Mouse (Mus musculus): ENCODE results near the gene Grhl1. TPM values are rescaled to one million over a fixed set of nuclear protein-coding genes. Genes with fewer than 3 reads are reported as not detected.
"Not testable (repeated sequence)": the region's sequence is repeated elsewhere in the genome, so short reads cannot be mapped to it uniquely, and the experiment has no call there.

The Grhl1 gene
- polyA plus RNA-seq (2015; fragmentation: Nextera tagmentation; extraction: Ambion mirVana): 1.2 and 1.8 TPM in 2 replicates

- WGBS: 4% methylated on average over 35 of the region's 64 CpGs
Measured at GRCm38 (mm10) chr12:24571523-24572392, at the start of gene Grhl1. Grhl1 (plus strand) TSS chr12:24572283.

DNA sequence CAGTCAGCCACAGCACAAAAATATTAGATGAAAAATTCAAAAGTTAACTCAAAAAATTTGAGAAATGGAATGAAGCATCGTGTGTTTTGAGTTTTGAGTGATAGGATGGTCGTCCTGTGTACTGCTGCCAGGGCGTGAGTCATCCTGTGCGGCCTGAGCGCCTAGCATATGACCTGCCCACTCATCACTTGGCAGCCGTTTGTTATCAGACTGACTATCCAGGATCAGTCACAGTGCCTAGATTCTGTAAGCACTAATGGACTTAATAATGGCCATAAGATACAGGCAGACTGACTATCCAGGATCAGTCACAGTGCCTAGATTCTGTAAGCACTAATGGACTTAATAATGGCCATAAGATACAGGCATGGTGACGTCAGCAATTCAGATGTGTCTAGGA lies 47.0 kb upstream of the Grhl1 start:
- H3K4me2 ChIP-seq (ENCODE audit: low read length); H3K4me1 ChIP-seq (ENCODE audit: control insufficient read depth, insufficient read depth, low read depth, low read length); ATAC-seq; H3K9me3 ChIP-seq (ENCODE audit: control insufficient read depth, low read length); H3K27me3 ChIP-seq (replicated peaks; ENCODE audit: control insufficient read depth, insufficient read depth, low read length); H3K4me3 ChIP-seq (ENCODE audit: low read length); H3K36me3 ChIP-seq (ENCODE audit: control insufficient read depth, insufficient read depth, low read length); H3K9ac ChIP-seq (ENCODE audit: low read depth, low read length); H3K27ac ChIP-seq (ENCODE audit: low read depth, low read length): not testable (repeated sequence)
- 92% methylated on average over 7 of the region's 7 CpGs for WGBS

More at GRCm38 (mm10) chr12:24571523-24572392, at the start of gene Grhl1:
- H3K27ac ChIP-seq (ENCODE audit: low read depth, low read length): peak within 1 kb of the TSS; percentile 36; the same call in 1 of the 2 replicates
- peak within 1 kb of the TSS; percentile 79 for H3K4me3 ChIP-seq (ENCODE audit: low read length)
- H3K27me3 ChIP-seq (replicated peaks; ENCODE audit: control insufficient read depth, insufficient read depth, low read length): peaks cover 15% of the 10 kb centered on the region
- H3K4me1 ChIP-seq (ENCODE audit: control insufficient read depth, insufficient read depth, low read depth, low read length): peaks cover 4% of the 10 kb centered on the region
- peak; percentile 100 for ATAC-seq
- peak within 1 kb of the TSS; percentile 69 for H3K4me2 ChIP-seq (ENCODE audit: low read length)
- H3K9ac ChIP-seq (ENCODE audit: low read depth, low read length): peak within 1 kb of the TSS; percentile 72
- no peaks in the 10 kb centered on the region for H3K9me3 ChIP-seq (ENCODE audit: control insufficient read depth, low read length)
- no peaks in the 10 kb centered on the region for H3K36me3 ChIP-seq (ENCODE audit: control insufficient read depth, insufficient read depth, low read length)

DNA sequence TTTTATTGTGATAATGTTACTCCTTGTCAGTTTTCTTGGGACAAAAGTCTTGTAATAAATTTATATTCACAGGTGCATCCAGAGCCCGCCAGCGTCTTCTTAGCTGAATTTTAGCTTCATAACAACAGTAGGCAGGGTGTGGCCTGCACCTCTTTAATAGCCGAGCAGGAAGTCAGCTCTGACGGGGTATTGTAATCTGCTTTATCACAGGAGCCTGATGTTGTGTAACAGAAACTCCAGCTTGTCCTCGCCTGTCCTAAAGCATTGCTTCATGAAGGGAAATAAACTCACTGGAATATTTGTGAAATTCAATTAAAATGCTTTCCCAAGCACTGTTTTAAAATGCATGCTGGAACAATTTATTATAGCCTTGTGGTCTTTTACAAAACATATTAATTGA lies 35.7 kb upstream of the Grhl1 start:
- no peak for ATAC-seq
- 65% methylated on average over 5 of the region's 5 CpGs for WGBS
- H3K4me2 ChIP-seq (ENCODE audit: low read length): no peak overlapping the region
- H3K9ac ChIP-seq (ENCODE audit: low read depth, low read length): no peak overlapping the region
- H3K4me3 ChIP-seq (ENCODE audit: low read length): no peak overlapping the region
- no peaks in the 10 kb centered on the region for H3K27me3 ChIP-seq (replicated peaks; ENCODE audit: control insufficient read depth, insufficient read depth, low read length)
- no peak overlapping the region for H3K27ac ChIP-seq (ENCODE audit: low read depth, low read length)
- peaks cover 8% of the 10 kb centered on the region; the same call in 1 of the 2 replicates for H3K36me3 ChIP-seq (ENCODE audit: control insufficient read depth, insufficient read depth, low read length)
- no peaks in the 10 kb centered on the region for H3K9me3 ChIP-seq (ENCODE audit: control insufficient read depth, low read length)
- no peaks in the 10 kb centered on the region for H3K4me1 ChIP-seq (ENCODE audit: control insufficient read depth, insufficient read depth, low read depth, low read length)

GRCm38 (mm10) chr12:24537201-24537600 lies 34.9 kb upstream of the Grhl1 start:
- Histone ChIP-seq H3K9me3 (ENCODE audit: control insufficient read depth, low read length) (no peaks in the 10 kb centered on the region), H3K27me3 (replicated peaks; ENCODE audit: control insufficient read depth, insufficient read depth, low read length) (no peaks in the 10 kb centered on the region), H3K9ac (ENCODE audit: low read depth, low read length) (no peak overlapping the region), H3K36me3 (ENCODE audit: control insufficient read depth, insufficient read depth, low read length) (peaks cover 8% of the 10 kb centered on the region; the same call in 1 of the 2 replicates), H3K4me3 (ENCODE audit: low read length) (no peak overlapping the region), H3K27ac (ENCODE audit: low read depth, low read length) (peak overlapping the region; percentile 34; the same call in 1 of the 2 replicates), H3K4me2 (ENCODE audit: low read length) (no peak overlapping the region), H3K4me1 (ENCODE audit: control insufficient read depth, insufficient read depth, low read depth, low read length) (no peaks in the 10 kb centered on the region)
- no peak for ATAC-seq
- 58% methylated on average over 2 of the region's 2 CpGs for WGBS

- H3K27me3 ChIP-seq (replicated peaks; ENCODE audit: control insufficient read depth, insufficient read depth, low read length): no peaks in the 10 kb centered on the region
- H3K4me3 ChIP-seq (ENCODE audit: low read length): no peak overlapping the region
- H3K9me3 ChIP-seq (ENCODE audit: control insufficient read depth, low read length): no peaks in the 10 kb centered on the region
- no peaks in the 10 kb centered on the region for H3K4me1 ChIP-seq (ENCODE audit: control insufficient read depth, insufficient read depth, low read depth, low read length)
- H3K36me3 ChIP-seq (ENCODE audit: control insufficient read depth, insufficient read depth, low read length): peaks cover 8% of the 10 kb centered on the region; the same call in 1 of the 2 replicates
- no peak overlapping the region for H3K27ac ChIP-seq (ENCODE audit: low read depth, low read length)
- no peak overlapping the region for H3K4me2 ChIP-seq (ENCODE audit: low read length)
- H3K9ac ChIP-seq (ENCODE audit: low read depth, low read length): no peak overlapping the region
- peak; percentile 24; the same call in 1 of the 2 replicates for ATAC-seq
- 71% methylated on average over 4 of the region's 4 CpGs for WGBS
Measured at GRCm38 (mm10) chr12:24537965-24538364, 34.1 kb upstream of the Grhl1 start.

DNA sequence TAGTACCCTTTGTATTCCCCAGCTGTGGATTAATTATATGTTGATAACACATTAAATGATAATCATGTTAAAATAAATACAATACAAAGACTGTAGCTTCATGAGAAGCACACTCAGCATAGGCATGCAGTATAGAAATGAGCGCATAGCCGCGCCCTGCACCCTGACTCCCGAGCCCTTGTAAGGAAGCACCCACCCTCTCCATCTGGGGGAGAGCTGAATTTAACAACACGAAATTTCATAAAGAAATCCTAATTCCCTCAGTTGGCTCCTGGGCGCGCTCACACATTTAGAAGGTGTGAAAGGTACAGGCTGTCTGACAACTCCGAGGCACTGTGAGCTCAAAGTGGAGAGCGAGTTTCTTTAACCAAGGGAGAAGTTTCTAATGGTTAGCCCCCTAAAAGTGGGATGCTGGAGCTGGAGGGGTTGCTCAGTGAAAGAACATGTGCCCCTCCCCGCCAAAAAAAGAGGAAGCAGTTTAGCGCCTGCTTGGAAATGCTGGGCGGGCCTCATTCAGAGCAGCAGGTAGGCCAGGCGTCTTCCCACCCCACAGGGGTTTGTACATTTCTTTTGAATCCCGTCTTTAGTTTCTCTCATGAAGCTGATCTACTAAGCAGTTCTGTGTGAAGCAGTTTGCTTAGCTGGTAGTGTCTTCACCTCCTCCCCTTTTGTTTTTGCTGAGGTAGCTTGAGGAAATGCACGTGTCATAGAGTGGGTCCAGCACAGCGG lies 30.5 kb upstream of the Grhl1 start:
- WGBS: 89% methylated on average over 16 of the region's 16 CpGs
- no peak overlapping the region for H3K9ac ChIP-seq (ENCODE audit: low read depth, low read length)
- no peak overlapping the region for H3K27ac ChIP-seq (ENCODE audit: low read depth, low read length)
- no peaks in the 10 kb centered on the region for H3K4me1 ChIP-seq (ENCODE audit: control insufficient read depth, insufficient read depth, low read depth, low read length)
- ATAC-seq: no peak
- peaks cover 17% of the 10 kb centered on the region for H3K36me3 ChIP-seq (ENCODE audit: control insufficient read depth, insufficient read depth, low read length)
- H3K4me2 ChIP-seq (ENCODE audit: low read length): no peak overlapping the region
- no peaks in the 10 kb centered on the region for H3K27me3 ChIP-seq (replicated peaks; ENCODE audit: control insufficient read depth, insufficient read depth, low read length)
- H3K9me3 ChIP-seq (ENCODE audit: control insufficient read depth, low read length): no peaks in the 10 kb centered on the region
- no peak overlapping the region for H3K4me3 ChIP-seq (ENCODE audit: low read length)

DNA sequence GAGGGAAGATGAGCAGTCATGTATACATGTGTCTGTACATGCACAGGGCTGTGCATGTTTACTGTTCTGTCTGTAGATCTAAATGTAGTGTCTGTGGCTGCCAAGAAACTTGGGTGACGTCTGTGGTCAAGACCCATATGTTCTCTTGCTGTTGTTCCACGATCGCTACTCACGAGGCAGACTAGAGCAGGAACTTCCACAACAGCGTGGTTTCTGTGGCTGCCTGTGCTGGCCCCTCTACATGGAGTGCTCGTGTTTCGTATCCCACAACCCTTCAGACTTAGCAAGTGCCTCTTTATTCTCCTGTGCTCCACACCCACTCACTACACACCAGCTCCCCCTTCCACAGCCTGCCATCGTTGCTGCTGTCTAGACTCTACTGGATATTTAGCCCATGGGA lies 24.4 kb upstream of the Grhl1 start:
- no peak overlapping the region for H3K4me3 ChIP-seq (ENCODE audit: low read length)
- no peak for ATAC-seq
- no peak overlapping the region for H3K27ac ChIP-seq (ENCODE audit: low read depth, low read length)
- no peaks in the 10 kb centered on the region for H3K9me3 ChIP-seq (ENCODE audit: control insufficient read depth, low read length)
- H3K4me1 ChIP-seq (ENCODE audit: control insufficient read depth, insufficient read depth, low read depth, low read length): no peaks in the 10 kb centered on the region
- 85% methylated on average over 8 of the region's 8 CpGs for WGBS
- H3K4me2 ChIP-seq (ENCODE audit: low read length): no peak overlapping the region
- H3K9ac ChIP-seq (ENCODE audit: low read depth, low read length): no peak overlapping the region
- H3K27me3 ChIP-seq (replicated peaks; ENCODE audit: control insufficient read depth, insufficient read depth, low read length): no peaks in the 10 kb centered on the region
- peaks cover 21% of the 10 kb centered on the region for H3K36me3 ChIP-seq (ENCODE audit: control insufficient read depth, insufficient read depth, low read length)

DNA sequence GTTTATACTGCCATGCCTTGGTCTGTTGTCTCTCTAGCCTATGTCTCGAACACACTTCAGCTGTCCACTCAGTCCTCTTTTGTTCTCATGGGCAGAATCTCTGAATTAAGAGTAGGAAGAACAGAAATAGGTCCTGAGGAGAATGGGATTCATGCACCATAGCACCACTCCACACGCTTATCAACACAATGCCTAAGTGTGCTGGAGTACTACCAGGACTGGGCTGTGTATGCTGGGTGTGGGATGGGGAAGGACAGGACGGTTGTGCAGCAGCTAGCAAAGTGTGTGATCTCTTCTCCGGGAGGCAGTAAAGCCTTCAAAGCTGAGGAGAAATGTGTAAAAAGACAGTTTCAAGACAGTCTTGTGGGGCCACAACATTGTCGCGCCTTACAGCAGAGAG lies 23.2 kb upstream of the Grhl1 start:
- Histone ChIP-seq H3K36me3 (ENCODE audit: control insufficient read depth, insufficient read depth, low read length) (peaks cover 21% of the 10 kb centered on the region), H3K9me3 (ENCODE audit: control insufficient read depth, low read length) (no peaks in the 10 kb centered on the region), H3K27ac (ENCODE audit: low read depth, low read length) (no peak overlapping the region), H3K27me3 (replicated peaks; ENCODE audit: control insufficient read depth, insufficient read depth, low read length) (no peaks in the 10 kb centered on the region), H3K4me2 (ENCODE audit: low read length) (no peak overlapping the region), H3K4me3 (ENCODE audit: low read length) (no peak overlapping the region), H3K4me1 (ENCODE audit: control insufficient read depth, insufficient read depth, low read depth, low read length) (no peaks in the 10 kb centered on the region), H3K9ac (ENCODE audit: low read depth, low read length) (no peak overlapping the region)
- 87% methylated on average over 6 of the region's 6 CpGs for WGBS
- ATAC-seq: no peak

- Histone ChIP-seq H3K9me3 (ENCODE audit: control insufficient read depth, low read length) (no peaks in the 10 kb centered on the region), H3K4me3 (ENCODE audit: low read length) (no peak overlapping the region), H3K4me2 (ENCODE audit: low read length) (no peak overlapping the region), H3K4me1 (ENCODE audit: control insufficient read depth, insufficient read depth, low read depth, low read length) (no peaks in the 10 kb centered on the region), H3K27ac (ENCODE audit: low read depth, low read length) (no peak overlapping the region), H3K36me3 (ENCODE audit: control insufficient read depth, insufficient read depth, low read length) (peaks cover 9% of the 10 kb centered on the region), H3K27me3 (replicated peaks; ENCODE audit: control insufficient read depth, insufficient read depth, low read length) (no peaks in the 10 kb centered on the region), H3K9ac (ENCODE audit: low read depth, low read length) (no peak overlapping the region)
- 83% methylated on average over 2 of the region's 2 CpGs for WGBS
- no peak for ATAC-seq
Measured at GRCm38 (mm10) chr12:24552531-24552930, 19.6 kb upstream of the Grhl1 start.

All from hindbrain, embryonic 16.5 days (tissue).